Mouse (Mus musculus): ENCODE measurements around the gene Wdr41.

GRCm38 (mm10) chr13:95050398-95050797 lies 74.3 kb downstream of the Wdr41 start:
- TF ChIP-seq EP300 (IDR thresholded peaks at IDR 0.05; ENCODE audit: low read depth) (no peak), CTCF (IDR thresholded peaks at IDR 0.05; ENCODE audit: low read depth) (no peak)
